Mouse (Mus musculus): ENCODE results near the gene Det1.

Gene Det1

GRCm38 (mm10) chr7:78846737-78847434, at the start of gene Det1:
Gene Det1 (minus strand): TSS chr7:78847263.
- peak; percentile 93 to 96 for DNase-seq

- DNase-seq: peak; percentile 96 to 98
Observed at GRCm38 (mm10) chr7:78895653-78896333, 48.7 kb upstream of the Det1 start, which contains the start of gene Aen. Gene Aen (plus strand): TSS chr7:78895854.

GRCm38 (mm10) chr7:78895021-78895652, 48.1 kb upstream of the Det1 start:
- DNase-seq: peak in 1 of 2 experiments; percentile 29

GRCm38 (mm10) chr7:78893917-78894316, 46.9 kb upstream of the Det1 start:
- no peak for DNase-seq

- DNase-seq: peak; percentile 91 to 94
Observed at GRCm38 (mm10) chr7:78890641-78891040, 43.6 kb upstream of the Det1 start.

GRCm38 (mm10) chr7:78887431-78887842, 40.4 kb upstream of the Det1 start:
- no peak for DNase-seq

- DNase-seq: no peak
Observed at GRCm38 (mm10) chr7:78886496-78886895, 39.4 kb upstream of the Det1 start.

- no peak for DNase-seq
Observed at GRCm38 (mm10) chr7:78885404-78885803, 38.3 kb upstream of the Det1 start.

- DNase-seq: no peak
Observed at GRCm38 (mm10) chr7:78884139-78884538, 37.1 kb upstream of the Det1 start.

- DNase-seq: no peak
Observed at GRCm38 (mm10) chr7:78883726-78884060, 36.6 kb upstream of the Det1 start.

- peak in 1 of 2 experiments; percentile 28 for DNase-seq
Observed at GRCm38 (mm10) chr7:78883016-78883725, 36.1 kb upstream of the Det1 start.

- peak in 1 of 2 experiments; percentile 24 for DNase-seq
Observed at GRCm38 (mm10) chr7:78882469-78882837, 35.4 kb upstream of the Det1 start.

GRCm38 (mm10) chr7:78881607-78882468, 34.8 kb upstream of the Det1 start:
- DNase-seq: no peak

GRCm38 (mm10) chr7:78872831-78873230, 25.8 kb upstream of the Det1 start:
- DNase-seq: no peak

- no peak for DNase-seq
Observed at GRCm38 (mm10) chr7:78872366-78872765, 25.3 kb upstream of the Det1 start.

- no peak for DNase-seq
Observed at GRCm38 (mm10) chr7:78868731-78869130, 21.7 kb upstream of the Det1 start.

GRCm38 (mm10) chr7:78865212-78865949, 18.3 kb upstream of the Det1 start:
- DNase-seq: no peak

GRCm38 (mm10) chr7:78864446-78864802, 17.4 kb upstream of the Det1 start:
- no peak for DNase-seq

GRCm38 (mm10) chr7:78863796-78864445, 16.9 kb upstream of the Det1 start:
- DNase-seq: no peak

GRCm38 (mm10) chr7:78855044-78855655, 8.1 kb upstream of the Det1 start:
- DNase-seq: no peak

GRCm38 (mm10) chr7:78854051-78854450, 7.0 kb upstream of the Det1 start:
- no peak for DNase-seq

All from cerebellum, postnatal 25 days (tissue).